Mouse (Mus musculus): ENCODE measurements around the gene Mup2.
"Not testable (repeated sequence)": the region's sequence is repeated elsewhere in the genome, so short reads cannot be mapped to it uniquely, and the experiment has no call there.

Gene Mup2

DNA sequence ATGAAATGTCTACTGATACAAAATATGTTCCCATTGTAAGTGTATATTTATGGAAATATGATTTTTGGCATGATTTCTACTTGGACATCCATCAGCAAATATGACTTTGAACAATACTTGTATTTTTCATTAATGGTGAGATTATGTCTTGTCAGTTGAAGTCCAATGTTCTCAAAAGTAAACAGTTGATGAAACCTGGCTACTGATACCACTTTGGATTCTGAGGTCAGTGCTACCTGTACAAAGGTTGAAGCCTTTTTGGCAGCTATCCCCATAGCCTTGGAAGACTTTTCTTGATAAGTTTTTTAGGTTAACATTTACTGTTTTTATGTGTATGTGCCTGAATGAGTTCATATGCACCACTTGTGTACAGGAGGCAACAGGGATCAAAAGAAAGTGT lies at the start of gene Mup2:
TSS of gene Mup2 (minus strand) at position 101 of the 400 bp plus-strand sequence.
- not testable (repeated sequence) for DNase-seq
